Mouse (Mus musculus): ENCODE results near the gene Tuba4a. TPM values are rescaled to one million over a fixed set of nuclear protein-coding genes. Genes with fewer than 3 reads are reported as not detected.
"Not testable (repeated sequence)": the region's sequence is repeated elsewhere in the genome, so short reads cannot be mapped to it uniquely, and the experiment has no call there.

Gene Tuba4a
- total RNA-seq, 4 experiments from 2014 or later: 786 to 1,317 (median 908) TPM

GRCm38 (mm10) chr1:75236117-75237050, 16.7 kb upstream of the Tuba4a start, which contains the start of gene Dnajb2:
TSS of gene Dnajb2 (plus strand) at chr1:75236406.
- peak; percentile 90 for DNase-seq (ENCODE audit: low spot score)

GRCm38 (mm10) chr1:75234606-75235005, 14.9 kb upstream of the Tuba4a start:
- DNase-seq (ENCODE audit: low spot score): peak; percentile 64

- DNase-seq (ENCODE audit: low spot score): not testable (repeated sequence)
These were observed 12.8 kb upstream of the Tuba4a start for GRCm38 (mm10) chr1:75232489-75232888.

GRCm38 (mm10) chr1:75231664-75232152, 12.0 kb upstream of the Tuba4a start, which contains the start of gene A630095N17Rik:
TSS of gene A630095N17Rik (minus strand) at chr1:75232102.
- no peak for DNase-seq (ENCODE audit: low spot score)

GRCm38 (mm10) chr1:75231224-75231623, 11.6 kb upstream of the Tuba4a start:
- no peak for DNase-seq (ENCODE audit: low spot score)

GRCm38 (mm10) chr1:75230335-75230994, 10.8 kb upstream of the Tuba4a start:
- DNase-seq (ENCODE audit: low spot score): no peak

GRCm38 (mm10) chr1:75229158-75229557, 9.5 kb upstream of the Tuba4a start:
- no peak for DNase-seq (ENCODE audit: low spot score)

- no peak for DNase-seq (ENCODE audit: low spot score)
These were observed 8.0 kb upstream of the Tuba4a start for GRCm38 (mm10) chr1:75227653-75228052.

- no peak for DNase-seq (ENCODE audit: low spot score)
These were observed 6.5 kb upstream of the Tuba4a start for GRCm38 (mm10) chr1:75226138-75226537.

- no peak for DNase-seq (ENCODE audit: low spot score)
These were observed 5.8 kb upstream of the Tuba4a start for GRCm38 (mm10) chr1:75225473-75225872.

GRCm38 (mm10) chr1:75223532-75223931, 3.9 kb upstream of the Tuba4a start:
- no peak for DNase-seq (ENCODE audit: low spot score)

GRCm38 (mm10) chr1:75222926-75223325, 3.3 kb upstream of the Tuba4a start:
- no peak for DNase-seq (ENCODE audit: low spot score)

GRCm38 (mm10) chr1:75221538-75221937, 1.9 kb upstream of the Tuba4a start:
- no peak for DNase-seq (ENCODE audit: low spot score)

GRCm38 (mm10) chr1:75219078-75219477, 587 bp downstream of the Tuba4a start:
- DNase-seq (ENCODE audit: low spot score): peak; percentile 89

- peak; percentile 71 for DNase-seq (ENCODE audit: low spot score)
These were observed 1.3 kb downstream of the Tuba4a start for GRCm38 (mm10) chr1:75218227-75219001.

- no peak for DNase-seq (ENCODE audit: low spot score)
These were observed 1.8 kb downstream of the Tuba4a start for GRCm38 (mm10) chr1:75217893-75218226.

- DNase-seq (ENCODE audit: low spot score): peak; percentile 57
These were observed 2.7 kb downstream of the Tuba4a start for GRCm38 (mm10) chr1:75216797-75217585.

GRCm38 (mm10) chr1:75215785-75216184, 3.9 kb downstream of the Tuba4a start:
- DNase-seq (ENCODE audit: low spot score): no peak

- DNase-seq (ENCODE audit: low spot score): peak; percentile 79
These were observed 4.8 kb downstream of the Tuba4a start for GRCm38 (mm10) chr1:75214886-75215285.

GRCm38 (mm10) chr1:75214442-75214841, 5.2 kb downstream of the Tuba4a start:
- DNase-seq (ENCODE audit: low spot score): no peak

- DNase-seq (ENCODE audit: low spot score): no peak
These were observed 6.6 kb downstream of the Tuba4a start for GRCm38 (mm10) chr1:75213096-75213495.
